Mouse (Mus musculus): ENCODE results near the gene Scnn1a. TPM values are rescaled to one million over a fixed set of nuclear protein-coding genes. Genes with fewer than 3 reads are reported as not detected.
A peak's percentile ranks its signal among the peaks of the same experiment; 100 is the strongest.

The Scnn1a gene
- polyA plus RNA-seq, 1 experiment, result 0.16 TPM

- H3K27me3 ChIP-seq (ENCODE audit: control insufficient read depth, insufficient read depth, insufficient read length), result no peaks in the 10 kb centered on the region
- no peak for TF ChIP-seq MYOG (IDR thresholded peaks at IDR 0.05; ENCODE audit: control insufficient read depth, extremely low read depth, insufficient read length)
- TF ChIP-seq FOSL1 (IDR thresholded peaks at IDR 0.05; ENCODE audit: insufficient read depth, low read length, poor library complexity, severe bottlenecking), result no peak
- no peak for TF ChIP-seq MYOD1 (IDR thresholded peaks at IDR 0.05; ENCODE audit: control insufficient read depth, insufficient read length, low read depth)
- no peak for TF ChIP-seq CTCF (IDR thresholded peaks at IDR 0.05; ENCODE audit: control insufficient read depth, insufficient read depth, insufficient read length)
- no peak for TF ChIP-seq USF1 (IDR thresholded peaks at IDR 0.05; ENCODE audit: low read depth)
- TF ChIP-seq MAX (IDR thresholded peaks at IDR 0.05), result no peak
- peaks cover 58% of the 10 kb centered on the region for H3K79me3 ChIP-seq (ENCODE audit: low read depth)
- no peak overlapping the region for H3ac ChIP-seq (ENCODE audit: control insufficient read depth, insufficient read length, low read depth)
- H3K4me3 ChIP-seq (ENCODE audit: insufficient read depth, poor library complexity, severe bottlenecking), result no peak overlapping the region
- peaks cover 78% of the 10 kb centered on the region for H3K79me2 ChIP-seq (ENCODE audit: control insufficient read depth, insufficient read depth)
- H3K36me3 ChIP-seq (ENCODE audit: control insufficient read depth, insufficient read depth), result peaks cover 18% of the 10 kb centered on the region
Observed at GRCm38 (mm10) chr6:125353221-125353620, 32.8 kb downstream of the Scnn1a start.

- peaks cover 58% of the 10 kb centered on the region for H3K79me3 ChIP-seq (ENCODE audit: low read depth)
- peaks cover 22% of the 10 kb centered on the region for H3K36me3 ChIP-seq (ENCODE audit: control insufficient read depth, insufficient read depth)
- H3K79me2 ChIP-seq (ENCODE audit: control insufficient read depth, insufficient read depth), result peaks cover 78% of the 10 kb centered on the region
- H3K27me3 ChIP-seq (ENCODE audit: control insufficient read depth, insufficient read depth, insufficient read length), result no peaks in the 10 kb centered on the region
- no peak overlapping the region for H3K4me3 ChIP-seq (ENCODE audit: insufficient read depth, poor library complexity, severe bottlenecking)
- TF ChIP-seq CTCF (IDR thresholded peaks at IDR 0.05; ENCODE audit: control insufficient read depth, insufficient read depth, insufficient read length), result no peak
- no peak for TF ChIP-seq MYOD1 (IDR thresholded peaks at IDR 0.05; ENCODE audit: control insufficient read depth, insufficient read length, low read depth)
- no peak for TF ChIP-seq MAX (IDR thresholded peaks at IDR 0.05)
- no peak for TF ChIP-seq CEBPB (IDR thresholded peaks at IDR 0.05; ENCODE audit: low read depth)
- TF ChIP-seq USF1 (IDR thresholded peaks at IDR 0.05; ENCODE audit: low read depth), result no peak
- no peak for TF ChIP-seq FOSL1 (IDR thresholded peaks at IDR 0.05; ENCODE audit: insufficient read depth, low read length, poor library complexity, severe bottlenecking)
- no peak for TF ChIP-seq MYOG (IDR thresholded peaks at IDR 0.05; ENCODE audit: control insufficient read depth, extremely low read depth, insufficient read length)
- no peak overlapping the region for H3ac ChIP-seq (ENCODE audit: control insufficient read depth, insufficient read length, low read depth)
Observed at GRCm38 (mm10) chr6:125353655-125354054, 33.2 kb downstream of the Scnn1a start.

- TF ChIP-seq USF1 (IDR thresholded peaks at IDR 0.05; ENCODE audit: low read depth) (peak; percentile 98), MAX (IDR thresholded peaks at IDR 0.05) (no peak)
- Histone ChIP-seq H3K79me2 (ENCODE audit: control insufficient read depth, insufficient read depth) (peaks cover 74% of the 10 kb centered on the region), H3ac (ENCODE audit: control insufficient read depth, insufficient read length, low read depth) (peak overlapping the region; percentile 37), H3K27me3 (ENCODE audit: control insufficient read depth, insufficient read depth, insufficient read length) (no peaks in the 10 kb centered on the region), H3K4me3 (ENCODE audit: insufficient read depth, poor library complexity, severe bottlenecking) (no peak overlapping the region), H3K36me3 (ENCODE audit: control insufficient read depth, insufficient read depth) (peaks cover 31% of the 10 kb centered on the region), H3K79me3 (ENCODE audit: low read depth) (peaks cover 57% of the 10 kb centered on the region)
Observed at GRCm38 (mm10) chr6:125354352-125355151, 34.1 kb downstream of the Scnn1a start.

GRCm38 (mm10) chr6:125355197-125355741, 34.8 kb downstream of the Scnn1a start:
- no peak overlapping the region for H3ac ChIP-seq (ENCODE audit: control insufficient read depth, insufficient read length, low read depth)
- H3K79me2 ChIP-seq (ENCODE audit: control insufficient read depth, insufficient read depth), result peaks cover 67% of the 10 kb centered on the region
- H3K4me3 ChIP-seq (ENCODE audit: insufficient read depth, poor library complexity, severe bottlenecking), result no peak overlapping the region
- no peak for TF ChIP-seq MYOD1 (IDR thresholded peaks at IDR 0.05; ENCODE audit: control insufficient read depth, insufficient read length, low read depth)
- no peak for TF ChIP-seq MAX (IDR thresholded peaks at IDR 0.05)
- no peak for TF ChIP-seq CTCF (IDR thresholded peaks at IDR 0.05; ENCODE audit: control insufficient read depth, insufficient read depth, insufficient read length)
- TF ChIP-seq MYOG (IDR thresholded peaks at IDR 0.05; ENCODE audit: control insufficient read depth, extremely low read depth, insufficient read length), result no peak
- no peak for TF ChIP-seq FOSL1 (IDR thresholded peaks at IDR 0.05; ENCODE audit: insufficient read depth, low read length, poor library complexity, severe bottlenecking)
- TF ChIP-seq USF1 (IDR thresholded peaks at IDR 0.05; ENCODE audit: low read depth), result no peak
- no peak for TF ChIP-seq CEBPB (IDR thresholded peaks at IDR 0.05; ENCODE audit: low read depth)
- peaks cover 50% of the 10 kb centered on the region for H3K79me3 ChIP-seq (ENCODE audit: low read depth)
- no peaks in the 10 kb centered on the region for H3K27me3 ChIP-seq (ENCODE audit: control insufficient read depth, insufficient read depth, insufficient read length)
- peaks cover 38% of the 10 kb centered on the region for H3K36me3 ChIP-seq (ENCODE audit: control insufficient read depth, insufficient read depth)

GRCm38 (mm10) chr6:125356264-125356663, 35.8 kb downstream of the Scnn1a start:
- no peak overlapping the region for H3ac ChIP-seq (ENCODE audit: control insufficient read depth, insufficient read length, low read depth)
- peaks cover 57% of the 10 kb centered on the region for H3K79me2 ChIP-seq (ENCODE audit: control insufficient read depth, insufficient read depth)
- peaks cover 46% of the 10 kb centered on the region for H3K36me3 ChIP-seq (ENCODE audit: control insufficient read depth, insufficient read depth)
- no peak overlapping the region for H3K4me3 ChIP-seq (ENCODE audit: insufficient read depth, poor library complexity, severe bottlenecking)
- H3K27me3 ChIP-seq (ENCODE audit: control insufficient read depth, insufficient read depth, insufficient read length), result no peaks in the 10 kb centered on the region
- H3K79me3 ChIP-seq (ENCODE audit: low read depth), result peaks cover 41% of the 10 kb centered on the region
- TF ChIP-seq MYOG (IDR thresholded peaks at IDR 0.05; ENCODE audit: control insufficient read depth, extremely low read depth, insufficient read length) (no peak), FOSL1 (IDR thresholded peaks at IDR 0.05; ENCODE audit: insufficient read depth, low read length, poor library complexity, severe bottlenecking) (no peak), MYOD1 (IDR thresholded peaks at IDR 0.05; ENCODE audit: control insufficient read depth, insufficient read length, low read depth) (no peak), USF1 (IDR thresholded peaks at IDR 0.05; ENCODE audit: low read depth) (no peak), CEBPB (IDR thresholded peaks at IDR 0.05; ENCODE audit: low read depth) (no peak), CTCF (IDR thresholded peaks at IDR 0.05; ENCODE audit: control insufficient read depth, insufficient read depth, insufficient read length) (no peak), MAX (IDR thresholded peaks at IDR 0.05) (no peak)

Data from C2C12 (cell line).